ENCODE assay signal across 18 mouse cellular contexts in the genomic region with DNA sequence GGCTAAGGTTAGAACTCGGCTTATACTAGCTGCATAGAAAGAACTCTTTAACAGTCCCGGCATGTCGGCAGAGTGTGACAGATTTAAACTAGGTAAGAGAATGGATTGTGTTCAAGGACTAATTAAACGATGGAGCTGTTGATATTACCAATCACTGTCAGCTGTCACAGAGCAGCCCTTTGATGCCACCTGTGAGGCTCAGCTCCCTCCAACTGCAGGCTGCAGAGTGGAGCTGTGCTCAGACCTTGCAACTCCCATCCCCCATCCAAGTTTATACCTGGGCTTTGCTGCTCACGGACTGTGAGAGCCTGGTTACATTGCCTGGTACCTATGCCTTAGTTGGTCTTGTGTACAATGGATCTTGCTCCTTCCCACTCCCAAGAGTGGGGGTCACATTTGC.
"Had no signal": no experiment of that assay in that cellular context is flagged by ENCODE, and none has a peak within 500 bp of the region (broad histone marks: within the 10 kb centered on the region; RNA-seq: fewer than 3 reads in every experiment).

No protein-coding gene starts in this region.

- H3K27ac ChIP-seq: layer of hippocampus, adult 2 months; left cerebral cortex, adult 2 months; limb, embryonic 15.5 days; liver, embryonic 13.5 days; lung, embryonic 15.5 days; macrophage; neural tube, embryonic 15.5 days; stomach, postnatal 0 days had no signal

- DNase-seq: kidney, adult 18-20 months; kidney, postnatal 10 days; kidney, postnatal 4 days; liver, embryonic 13.5 days; liver, postnatal 0 days; lung, postnatal 14 days; right cerebral cortex, adult 18-20 months; right cerebral cortex, postnatal 25 days; thymus, postnatal 4 days had no signal

- H3K9ac ChIP-seq: limb, embryonic 15.5 days; liver, embryonic 13.5 days; liver, postnatal 0 days; lung, embryonic 15.5 days; neural tube, embryonic 15.5 days had no signal

- H3K9me3 ChIP-seq: limb, embryonic 15.5 days; liver, embryonic 13.5 days; lung, embryonic 15.5 days; neural tube, embryonic 15.5 days had no signal

- H3K36me3 ChIP-seq: limb, embryonic 15.5 days; liver, embryonic 13.5 days; lung, embryonic 15.5 days; neural tube, embryonic 15.5 days had no signal

- H3K4me3 ChIP-seq: layer of hippocampus, adult 2 months; left cerebral cortex, adult 2 months; limb, embryonic 15.5 days; liver, embryonic 13.5 days; lung, embryonic 15.5 days; megakaryocyte, embryonic 14.5 days; myocyte; neural tube, embryonic 15.5 days had no signal

- H3K4me2 ChIP-seq: limb, embryonic 15.5 days; liver, embryonic 13.5 days; lung, embryonic 15.5 days; neural tube, embryonic 15.5 days had no signal

- H3K4me1 ChIP-seq: limb, embryonic 15.5 days; liver, embryonic 13.5 days; lung, embryonic 15.5 days; megakaryocyte, embryonic 14.5 days; neural tube, embryonic 15.5 days had no signal

- H3K27me3 ChIP-seq: limb, embryonic 15.5 days; liver, embryonic 13.5 days; lung, embryonic 15.5 days; megakaryocyte, embryonic 14.5 days; neural tube, embryonic 15.5 days had no signal

- ATAC-seq: liver, postnatal 0 days had no signal
